Mouse (Mus musculus) Patski (cell line): Measurements from ENCODE around the gene Arhgef28. TPM values are rescaled to one million over a fixed set of nuclear protein-coding genes. Genes with fewer than 3 reads are reported as not detected.

Experiments used
- ATAC-seq: fragments of 100-300 bp; one replicate; pipeline ENCODE4 v1.8.0; 2021
- CTCF ChIA-PET: fragments of 350-600 bp; sonication (Branson Sonifier 250); formaldehyde crosslinking; loops from one replicate; lab custom pipeline; 2022; ENCODE audit warnings: inconsistent platforms; lab: Charles Lee
- POLR2A ChIA-PET: fragments of 350-600 bp; sonication (Branson Sonifier 250); formaldehyde crosslinking; loops from one replicate; lab custom pipeline; 2022; ENCODE audit warnings: antibody characterized with exemption, inconsistent platforms; lab: Charles Lee
- DNase-seq: peaks from one replicate; pipeline ENCODE4 v3.0.0-alpha.2; 2011; ENCODE audit warnings: low read depth, low spot score
- H3K27me3 ChIP-seq: fragments of 371-371 bp; one replicate; pipeline ENCODE4 v1.5.1; 2021
- CTCF ChIP-seq: fragments of 100-300 bp; IDR thresholded peaks from one replicate; pipeline ENCODE4 v1.5.1; 2021
- in situ Hi-C: fragments of 300-500 bp; cut with MboI; formaldehyde crosslinking; loops from 3 replicates; pipeline ENCODE4 v1.11.1; 2018; ENCODE audit warnings: low pct_unique_long_range_greater_than_20kb, mixed read lengths
- polyA plus RNA-seq: library from polyadenylated mRNA; unstranded; gene quantifications from one replicate; pipeline ENCODE4 v1.2.3, GENCODE M21; 2021

Gene Arhgef28
- polyA plus RNA-seq, 1 experiment from 2014 or later, result 79.0 TPM

GRCm38 (mm10) chr13:97899604-97900379 lies 306.4 kb downstream of the Arhgef28 start:
- DNase-seq (no peak), ATAC-seq (no peak)
- no peak for TF ChIP-seq CTCF
- no peaks in the 10 kb centered on the region for H3K27me3 ChIP-seq
- ChIA-PET POLR2A (no interaction called here), CTCF (no interaction called here)
- in situ Hi-C loops, result no loop called here

- DNase-seq, result no peak
- no peaks in the 10 kb centered on the region for H3K27me3 ChIP-seq
- ChIA-PET POLR2A (no interaction called here), CTCF (interaction anchor here (2.0 kb wide), 1 partner anchor 10 kb away, joined by 6 read pairs; no protein-coding TSS in a partner anchor)
- ATAC-seq, result no peak
- TF ChIP-seq CTCF, result no peak
- in situ Hi-C loops, result no loop called here
These were observed 307.6 kb downstream of the Arhgef28 start for GRCm38 (mm10) chr13:97898590-97898989.

- ChIA-PET POLR2A (interaction anchor here (1.1 to 1.8 kb wide), 3 partner anchors 11 to 39 kb away, joined by 3 to 6 read pairs (median 4); no protein-coding TSS in a partner anchor), CTCF (interaction anchor here (1.1 to 1.3 kb wide), 2 partner anchors 19 to 229 kb away, joined by 3 to 4 read pairs; no protein-coding TSS in a partner anchor)
- in situ Hi-C loops, result no loop called here
- ATAC-seq, result no peak
- no peaks in the 10 kb centered on the region for H3K27me3 ChIP-seq
- TF ChIP-seq CTCF, result no peak
- no peak for DNase-seq
These were observed 313.0 kb downstream of the Arhgef28 start for GRCm38 (mm10) chr13:97893031-97893825.

- no peaks in the 10 kb centered on the region for H3K27me3 ChIP-seq
- in situ Hi-C loops, result no loop called here
- no peak for ATAC-seq
- ChIA-PET CTCF (interaction anchor here (1.3 to 1.7 kb wide), 2 partner anchors 9 to 20 kb away, joined by 4 read pairs; no protein-coding TSS in a partner anchor), POLR2A (interaction anchor here (1.8 kb wide), 1 partner anchor 14 kb away, joined by 6 read pairs; no protein-coding TSS in a partner anchor)
- DNase-seq, result no peak
- TF ChIP-seq CTCF, result no peak
These were observed 314.0 kb downstream of the Arhgef28 start for GRCm38 (mm10) chr13:97892089-97892884.

- TF ChIP-seq CTCF, result no peak
- H3K27me3 ChIP-seq, result no peaks in the 10 kb centered on the region
- ATAC-seq (no peak), DNase-seq (no peak)
- ChIA-PET CTCF (no interaction called here), POLR2A (no interaction called here)
- in situ Hi-C loops, result no loop called here
These were observed 318.2 kb downstream of the Arhgef28 start for GRCm38 (mm10) chr13:97888046-97888445.

GRCm38 (mm10) chr13:97887558-97887957 lies 318.7 kb downstream of the Arhgef28 start:
- no peak for ATAC-seq
- in situ Hi-C loops, result no loop called here
- ChIA-PET POLR2A (no interaction called here), CTCF (no interaction called here)
- H3K27me3 ChIP-seq, result no peaks in the 10 kb centered on the region
- no peak for DNase-seq
- no peak for TF ChIP-seq CTCF

GRCm38 (mm10) chr13:97883629-97884028 lies 322.6 kb downstream of the Arhgef28 start:
- TF ChIP-seq CTCF, result no peak
- POLR2A ChIA-PET, result no interaction called here
- DNase-seq (no peak), ATAC-seq (no peak)
- H3K27me3 ChIP-seq, result no peaks in the 10 kb centered on the region
- in situ Hi-C loops, result no loop called here
- CTCF ChIA-PET, result interaction anchor here (1.5 kb wide), 2 partner anchors 8 to 15 kb away, joined by 4 read pairs; no protein-coding TSS in a partner anchor

GRCm38 (mm10) chr13:97876450-97876849 lies 329.8 kb downstream of the Arhgef28 start:
- no peaks in the 10 kb centered on the region for H3K27me3 ChIP-seq
- in situ Hi-C loops, result no loop called here
- CTCF ChIA-PET, result no interaction called here
- POLR2A ChIA-PET, result no interaction called here
- TF ChIP-seq CTCF, result no peak
- DNase-seq, result no peak
- ATAC-seq, result peak; percentile 66

GRCm38 (mm10) chr13:97876031-97876430 lies 330.2 kb downstream of the Arhgef28 start:
- in situ Hi-C loops, result no loop called here
- ATAC-seq, result peak; percentile 57
- POLR2A ChIA-PET, result no interaction called here
- CTCF ChIA-PET, result no interaction called here
- no peaks in the 10 kb centered on the region for H3K27me3 ChIP-seq
- no peak for TF ChIP-seq CTCF
- peak; percentile 64 for DNase-seq

- POLR2A ChIA-PET, result interaction anchor here (0.6 kb wide), 1 partner anchor 267 kb away, joined by 3 read pairs; no protein-coding TSS in a partner anchor
- no peak for TF ChIP-seq CTCF
- CTCF ChIA-PET, result interaction anchor here (0.8 to 2.3 kb wide), 3 partner anchors 10 to 14 kb away, joined by 4 to 8 read pairs (median 4); no protein-coding TSS in a partner anchor
- DNase-seq (no peak), ATAC-seq (no peak)
- H3K27me3 ChIP-seq, result no peaks in the 10 kb centered on the region
- in situ Hi-C loops, result no loop called here
These were observed 336.8 kb downstream of the Arhgef28 start for GRCm38 (mm10) chr13:97869428-97869827.
